Mouse (Mus musculus) left cerebral cortex, adult 9 months (tissue): ENCODE data around the gene Txk.

Source experiments
- DNase-seq, 2 experiments: peaks; one replicate each; pipeline ENCODE4 v3.0.0; 2022; ENCODE audit warnings: low spot score in 2 of 2

The Txk gene

DNA sequence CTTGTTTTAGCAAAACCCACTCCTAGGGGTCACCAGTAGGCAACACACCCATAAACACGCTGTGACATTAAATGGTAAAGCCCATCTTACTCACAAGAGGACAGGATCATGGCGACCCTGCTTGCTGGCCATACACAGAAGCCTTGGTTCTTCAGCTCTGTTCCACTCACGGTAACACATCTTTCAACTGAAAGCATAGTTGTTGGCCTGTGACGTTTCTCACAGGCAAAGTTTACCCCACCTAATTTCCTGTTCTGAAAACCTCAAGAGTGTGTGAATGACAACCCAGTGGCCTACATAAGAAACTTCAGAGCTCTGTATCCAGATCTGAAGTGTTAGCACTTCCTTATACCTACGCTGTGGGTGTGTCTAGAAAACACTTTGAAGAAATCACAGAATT lies at the start of gene Txk:
Txk (minus strand) TSS at position 193 of the 400 bp plus-strand sequence.
- DNase-seq = no peak

DNA sequence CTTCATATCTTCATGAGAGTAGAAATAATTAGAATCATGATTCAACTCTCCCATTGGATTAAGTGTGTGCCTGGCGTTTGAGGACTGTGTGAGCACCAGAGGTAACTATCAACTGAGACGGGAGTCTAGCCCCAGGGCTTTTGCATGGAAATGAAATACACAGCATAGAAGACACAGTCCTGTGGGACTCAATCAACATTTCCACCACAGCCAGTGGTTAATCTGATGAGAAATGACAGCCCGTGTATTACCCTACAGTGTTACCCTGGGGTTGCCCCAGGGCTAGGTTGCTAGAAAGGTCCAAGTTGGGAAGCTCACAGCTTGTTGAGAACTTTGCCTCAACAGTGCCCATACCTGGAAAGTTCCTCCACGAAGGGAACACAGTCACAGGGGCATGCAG lies 46.0 kb upstream of the Txk start:
- no peak for DNase-seq

DNA sequence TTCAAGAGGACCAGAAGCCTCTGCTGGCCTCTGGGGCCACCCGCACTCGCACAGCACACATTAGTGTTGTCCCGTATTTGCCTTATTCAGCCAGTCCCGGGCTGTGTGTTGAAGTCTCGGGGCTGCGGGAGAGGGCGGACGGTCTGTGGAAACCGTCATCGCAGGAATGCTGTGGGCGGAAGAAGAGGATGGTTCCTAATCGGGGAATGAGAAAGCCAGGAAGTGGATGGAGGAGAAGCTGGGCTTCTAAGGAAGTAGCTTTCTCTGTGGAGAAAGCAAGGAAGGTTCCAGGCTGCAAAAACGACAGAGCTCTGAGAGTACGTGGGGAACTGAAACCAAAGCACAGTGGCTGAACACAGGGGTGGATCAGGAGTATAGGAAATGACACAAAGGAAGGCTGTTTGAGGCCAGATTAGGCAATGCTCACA lies 43.6 kb upstream of the Txk start:
- DNase-seq = no peak

DNA sequence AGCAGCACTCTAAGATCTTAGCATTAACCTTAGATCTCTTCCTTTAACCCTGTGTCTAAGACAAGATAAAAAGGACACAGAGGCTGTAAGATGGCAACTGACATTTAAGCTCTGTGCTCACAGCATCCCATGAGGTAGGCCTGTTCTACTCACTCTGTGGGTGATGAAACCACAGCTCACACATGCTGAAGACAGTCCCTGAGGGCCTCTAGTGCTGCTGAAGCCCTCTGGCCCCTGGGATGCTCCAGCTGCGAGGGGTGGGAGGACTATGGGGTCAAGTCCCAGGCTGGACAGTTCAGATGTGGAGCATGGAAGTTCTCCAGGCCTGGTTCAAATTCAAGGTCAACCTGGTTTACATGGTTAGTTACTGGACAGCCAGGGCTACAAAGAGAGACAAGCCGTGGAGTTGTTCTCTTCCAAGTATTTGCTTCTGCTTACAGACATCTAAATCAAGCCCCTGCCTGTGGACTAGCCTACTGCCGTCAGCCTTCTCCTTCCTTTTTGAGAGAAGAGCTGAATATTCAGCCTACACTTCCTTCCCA lies 40.8 kb upstream of the Txk start:
- DNase-seq = no peak

DNA sequence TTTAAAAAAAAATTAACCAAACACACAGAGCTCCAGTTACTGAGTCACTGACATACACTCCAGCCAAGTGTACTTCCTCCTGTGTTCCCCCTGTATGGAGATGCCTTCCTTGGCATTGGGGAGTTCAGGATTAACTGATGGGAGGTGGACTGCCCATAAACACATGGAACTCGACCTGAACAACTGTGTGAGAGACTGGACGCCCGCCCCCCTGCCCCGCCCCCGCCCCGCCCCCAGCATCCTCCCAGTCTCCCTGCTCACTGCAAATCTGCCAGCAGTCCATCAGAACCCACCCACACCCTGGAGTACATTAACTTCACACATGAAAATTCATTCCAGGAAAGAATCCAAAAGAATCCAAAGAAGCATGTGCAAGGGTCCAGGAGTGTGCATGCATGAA lies 39.2 kb upstream of the Txk start:
- DNase-seq = no peak

DNA sequence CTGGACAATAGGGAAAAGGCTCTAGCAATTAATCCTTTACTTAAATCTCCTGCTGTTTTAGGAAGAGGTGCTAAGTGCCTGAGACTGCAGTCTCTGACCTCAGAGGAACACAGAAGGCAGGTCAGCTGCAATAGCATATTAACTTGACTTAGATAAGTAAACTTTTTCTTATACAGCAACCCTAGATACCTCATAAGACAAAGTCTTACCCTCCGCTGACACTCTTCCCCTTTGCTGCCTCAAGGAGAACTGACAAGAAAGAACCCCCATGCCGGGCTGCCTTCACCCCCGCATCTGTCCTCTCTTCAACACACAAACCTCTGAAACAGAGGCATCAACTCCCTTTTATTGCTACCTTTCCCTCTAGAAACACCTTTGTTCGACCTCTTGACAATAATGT lies 38.8 kb upstream of the Txk start:
- no peak for DNase-seq

DNA sequence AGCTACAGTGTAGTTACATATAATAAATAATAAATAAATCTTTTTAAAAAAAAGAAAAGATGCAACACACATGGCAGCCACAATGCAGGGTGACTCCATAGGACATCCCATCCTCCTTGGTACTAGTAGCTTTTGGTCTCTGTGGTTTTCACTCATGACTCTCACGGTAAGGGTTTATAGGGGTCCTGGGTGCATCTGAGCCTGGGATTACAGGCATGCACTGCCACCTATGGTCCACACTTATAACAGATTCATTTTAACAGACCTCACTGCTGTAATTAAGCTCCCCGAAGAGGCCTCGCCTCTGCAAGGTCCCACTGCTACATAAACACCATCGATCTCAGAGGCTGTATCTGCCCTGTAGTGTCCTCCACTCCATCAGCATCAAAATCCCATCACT lies 32.9 kb upstream of the Txk start:
- no peak for DNase-seq

DNA sequence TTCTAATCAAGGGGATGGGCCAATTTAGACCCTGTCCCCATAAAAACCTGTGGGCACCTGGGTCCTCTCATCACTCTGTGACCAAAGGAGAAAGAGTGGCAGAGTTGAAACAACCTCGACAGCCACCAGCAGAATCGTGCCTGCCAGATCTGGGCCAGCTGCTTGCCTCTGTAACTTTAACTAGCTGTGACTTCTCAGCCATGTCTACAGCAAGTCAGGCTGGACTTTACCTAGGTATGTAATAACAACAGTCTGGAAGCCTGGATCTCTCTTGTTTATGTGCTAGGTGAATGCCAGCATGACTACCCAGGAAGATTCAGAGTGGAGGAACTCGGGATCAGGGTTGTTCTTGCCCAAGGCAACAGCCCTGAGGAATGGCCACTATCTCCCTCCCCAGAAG lies 32.1 kb upstream of the Txk start:
- no peak for DNase-seq

DNA sequence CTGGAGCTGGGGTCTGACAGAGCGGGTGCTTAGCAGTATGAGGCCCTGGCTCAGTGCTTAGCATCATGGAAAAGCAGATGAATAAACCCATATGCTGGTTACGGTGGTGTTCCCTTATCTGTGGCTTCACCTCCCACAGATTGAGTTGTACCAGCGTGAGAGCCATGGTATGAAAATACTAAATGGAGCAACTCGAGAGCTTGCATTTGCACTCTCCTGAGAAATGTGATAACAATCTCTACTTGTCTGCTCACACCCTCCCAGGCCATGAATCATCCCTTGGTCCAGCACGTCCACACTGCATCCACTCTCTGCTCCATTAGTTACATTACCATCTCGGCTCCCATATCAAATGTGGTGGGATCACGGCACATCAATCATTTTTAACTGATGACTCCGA lies 31.4 kb upstream of the Txk start:
- peak in 1 of 2 experiments; percentile 51 for DNase-seq

DNA sequence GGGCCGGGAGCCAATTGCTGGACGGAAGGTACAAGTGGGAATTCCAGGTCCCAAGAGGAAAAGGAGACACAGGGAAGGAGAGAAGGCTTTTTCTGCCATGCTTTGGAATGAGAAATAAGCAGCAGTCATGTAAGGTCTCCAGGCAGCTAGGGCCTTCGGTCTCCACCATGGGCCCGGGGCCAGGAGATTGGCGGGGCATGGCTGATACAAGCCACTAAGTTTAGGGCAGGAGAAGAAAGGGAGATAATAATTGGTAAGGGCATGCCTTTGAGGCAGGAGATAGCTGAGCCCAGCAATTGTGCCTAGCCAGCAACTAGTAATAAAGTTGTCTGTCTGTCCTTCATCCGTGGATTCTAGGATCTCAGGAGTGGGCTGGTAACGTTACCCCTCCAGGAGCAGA lies 30.5 kb upstream of the Txk start:
- DNase-seq = no peak

DNA sequence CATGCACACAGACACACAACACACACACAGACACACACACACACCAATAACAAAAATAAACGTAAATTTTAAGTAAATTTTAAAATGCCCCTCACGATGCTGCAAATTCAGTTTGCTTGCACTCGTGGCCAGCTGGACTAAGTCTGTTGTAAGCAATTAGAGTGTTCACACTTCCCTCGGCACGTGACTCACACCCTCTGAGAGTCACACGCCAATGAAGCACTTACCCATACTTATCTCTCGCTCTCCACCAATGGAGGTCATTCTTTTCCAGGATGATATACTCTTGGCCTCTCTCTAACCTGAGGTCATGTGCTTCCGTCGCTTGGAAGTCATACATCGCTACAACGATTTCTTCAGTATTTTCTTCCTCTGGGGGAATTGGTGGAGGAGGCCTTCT lies 29.2 kb upstream of the Txk start:
- DNase-seq = no peak

DNA sequence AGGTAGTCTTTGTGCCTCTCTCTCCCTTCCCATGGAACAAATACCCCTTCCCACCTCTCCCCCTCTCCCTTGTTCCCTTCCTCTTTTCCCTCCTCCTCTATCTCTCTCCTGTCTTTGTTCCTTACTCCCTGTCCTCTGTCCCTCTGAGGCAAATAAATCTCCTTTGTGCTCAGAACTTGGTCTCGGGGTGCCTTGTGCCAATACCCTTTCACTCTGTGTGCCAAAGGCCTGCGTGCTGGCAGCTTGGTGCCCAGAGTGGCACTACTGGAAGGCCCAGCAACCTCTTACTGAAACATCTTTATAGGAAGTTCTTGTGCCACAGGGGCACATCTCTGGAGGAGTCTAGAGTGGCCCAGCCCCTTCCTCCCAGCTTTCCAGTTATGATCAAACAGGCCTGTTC lies 24.0 kb upstream of the Txk start:
- DNase-seq = no peak

DNA sequence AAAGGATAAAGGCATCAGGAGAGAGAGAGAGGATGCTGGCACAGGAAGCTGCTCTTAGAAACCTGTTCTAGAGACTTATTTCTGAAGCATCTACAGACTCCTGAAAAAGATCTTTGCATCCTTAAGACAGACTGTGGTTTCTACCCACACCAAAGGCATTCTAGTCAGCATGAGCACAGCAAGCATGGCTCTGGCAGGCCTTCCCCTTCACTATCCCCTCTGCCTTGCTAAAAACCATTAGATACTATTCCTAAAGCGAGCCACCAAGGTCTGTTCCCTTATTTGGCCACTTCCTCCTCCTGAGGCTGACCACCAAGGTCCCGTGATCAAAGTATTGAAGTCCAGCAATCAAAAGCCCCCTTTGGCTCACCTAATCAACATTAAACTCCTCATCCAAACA lies 23.6 kb upstream of the Txk start:
- DNase-seq = no peak

DNA sequence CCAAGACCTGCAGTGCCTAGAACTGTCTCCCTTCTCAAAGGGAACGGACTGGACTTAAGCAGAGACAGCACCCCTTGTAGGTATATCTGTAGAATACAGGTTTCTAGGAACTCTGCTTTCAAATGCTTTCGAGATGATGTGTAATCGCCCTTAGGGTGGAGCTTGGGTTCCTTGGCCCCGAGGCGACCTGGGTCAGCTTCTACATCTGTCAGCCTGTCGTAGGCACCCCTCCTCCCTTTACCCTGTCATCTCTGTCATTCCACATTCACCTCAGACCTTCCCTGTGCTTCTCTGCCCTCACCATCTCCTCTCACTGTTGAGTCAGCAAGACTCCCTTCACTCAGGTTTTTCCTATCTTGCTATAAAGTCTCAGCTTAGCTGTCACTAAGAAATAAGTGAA lies 17.3 kb upstream of the Txk start:
- DNase-seq = no peak

DNA sequence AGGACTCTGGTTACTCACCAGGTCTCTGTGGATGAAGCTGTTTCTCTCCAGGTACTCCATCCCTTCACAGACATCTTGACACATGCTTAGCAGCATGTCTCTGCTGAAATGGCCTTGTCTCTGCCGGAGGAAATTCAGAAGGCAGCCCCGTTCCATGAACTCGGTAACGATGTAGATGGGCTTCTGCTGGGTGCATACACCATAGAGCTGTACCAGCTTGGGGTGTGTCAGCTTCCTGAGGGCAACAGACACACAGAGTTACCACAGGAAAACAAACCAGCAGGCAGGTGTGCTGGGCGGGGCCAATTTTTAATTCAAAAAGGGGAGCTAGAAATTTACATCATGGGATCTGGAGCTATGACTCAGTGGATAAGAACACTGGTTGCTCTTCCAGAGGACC lies 11.0 kb upstream of the Txk start:
- no peak for DNase-seq

DNA sequence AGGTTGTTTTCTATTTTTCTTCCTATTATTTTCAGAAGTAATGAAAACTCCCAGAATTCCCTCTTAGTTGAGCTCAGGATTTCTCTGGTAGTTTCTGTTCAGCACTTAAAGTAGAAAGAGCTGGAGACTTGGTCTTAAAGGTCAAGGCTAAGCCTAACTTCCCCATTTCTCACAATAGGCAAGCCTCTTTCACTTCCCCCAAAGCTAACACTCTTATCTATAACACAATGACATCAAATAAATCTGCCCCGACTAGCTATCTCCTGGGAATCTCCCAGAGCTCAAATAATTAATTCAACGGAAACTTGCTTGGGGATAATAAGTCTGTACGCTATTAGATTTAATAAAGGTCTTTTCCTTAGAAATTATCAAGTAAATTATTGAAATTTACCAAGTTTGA lies 10.4 kb upstream of the Txk start:
- DNase-seq = no peak

DNA sequence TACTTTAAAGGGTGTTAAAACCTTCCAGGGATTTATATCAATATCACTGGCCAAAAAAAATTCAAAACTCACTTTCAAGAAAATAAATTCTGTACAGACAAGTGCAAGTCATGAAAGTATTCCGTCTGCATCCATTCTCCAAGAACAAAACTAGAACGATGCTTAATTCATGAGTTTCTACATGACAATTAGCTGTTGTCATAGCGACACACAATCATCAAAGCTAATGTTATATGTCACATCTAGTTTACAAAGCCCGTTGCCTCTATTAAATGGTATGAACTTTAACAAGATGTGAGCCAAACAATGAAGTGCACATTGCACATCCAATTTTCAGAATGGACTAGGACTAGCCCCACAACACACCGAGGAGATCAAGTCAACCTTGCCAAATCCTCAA lies 9.2 kb upstream of the Txk start:
- no peak for DNase-seq

DNA sequence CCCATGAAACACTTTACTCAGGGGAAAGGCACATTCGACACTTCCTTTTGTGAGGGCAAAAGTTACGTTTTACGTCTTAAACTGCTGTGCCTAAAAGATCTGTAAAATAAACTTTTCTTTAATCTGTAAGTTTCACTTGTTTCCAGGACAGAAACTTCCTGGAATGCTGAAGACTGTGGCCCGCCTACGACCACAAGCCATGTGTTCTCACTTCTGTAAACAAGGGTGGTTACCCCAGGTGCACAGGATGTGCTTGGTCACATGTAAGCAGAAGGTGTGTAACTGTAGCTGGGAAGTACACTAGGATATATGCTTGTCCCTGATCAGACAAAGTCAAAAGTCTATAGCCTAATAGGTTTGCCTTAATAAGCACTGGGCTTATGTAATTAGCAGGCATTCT lies 8.7 kb upstream of the Txk start:
- no peak for DNase-seq

DNA sequence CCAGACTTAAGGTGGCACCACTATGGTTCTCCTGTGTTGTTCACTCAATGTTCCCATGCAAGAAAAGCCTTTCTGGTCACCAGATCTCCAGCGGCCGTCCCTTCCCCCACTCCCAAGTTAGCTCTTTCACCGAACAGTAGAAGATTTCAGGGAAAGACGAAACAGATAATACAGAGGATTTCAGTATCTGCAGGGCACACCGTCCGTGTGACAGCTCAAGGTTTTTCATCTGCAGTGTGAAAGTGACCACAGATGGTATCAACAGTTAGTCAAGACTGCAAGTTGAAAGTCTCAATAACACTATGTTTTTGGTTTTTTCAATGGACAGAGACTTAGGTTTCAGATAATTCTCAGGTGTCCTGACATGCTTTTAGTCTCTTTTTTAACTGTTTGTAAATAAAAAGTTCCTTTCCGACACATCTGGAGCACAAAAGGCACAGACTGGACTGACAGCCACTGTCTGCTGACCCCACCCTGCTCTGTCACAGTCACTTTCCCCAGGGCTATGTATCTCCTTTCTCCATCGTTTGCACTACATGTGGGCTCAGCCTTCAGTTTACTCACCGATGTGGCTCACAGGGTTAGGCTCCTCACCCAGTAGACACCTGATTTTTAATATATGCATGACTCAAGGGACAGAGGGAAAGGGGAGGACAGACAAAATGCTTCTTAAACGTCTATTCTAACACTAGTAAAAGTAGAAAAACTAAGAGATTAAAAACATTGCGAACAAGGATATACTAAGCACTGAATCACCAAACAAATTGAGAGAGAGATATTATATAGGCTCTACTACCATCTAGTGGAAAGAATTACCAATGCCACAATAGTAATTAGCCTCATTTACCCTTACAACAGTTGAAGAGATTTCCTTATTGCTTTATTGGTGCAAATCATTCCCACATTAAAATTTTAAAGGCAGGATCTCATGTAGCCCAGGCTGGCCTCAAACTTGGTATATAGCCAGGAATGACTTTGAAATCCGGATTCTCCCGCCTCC lies 6.6 kb upstream of the Txk start:
- no peak for DNase-seq

DNA sequence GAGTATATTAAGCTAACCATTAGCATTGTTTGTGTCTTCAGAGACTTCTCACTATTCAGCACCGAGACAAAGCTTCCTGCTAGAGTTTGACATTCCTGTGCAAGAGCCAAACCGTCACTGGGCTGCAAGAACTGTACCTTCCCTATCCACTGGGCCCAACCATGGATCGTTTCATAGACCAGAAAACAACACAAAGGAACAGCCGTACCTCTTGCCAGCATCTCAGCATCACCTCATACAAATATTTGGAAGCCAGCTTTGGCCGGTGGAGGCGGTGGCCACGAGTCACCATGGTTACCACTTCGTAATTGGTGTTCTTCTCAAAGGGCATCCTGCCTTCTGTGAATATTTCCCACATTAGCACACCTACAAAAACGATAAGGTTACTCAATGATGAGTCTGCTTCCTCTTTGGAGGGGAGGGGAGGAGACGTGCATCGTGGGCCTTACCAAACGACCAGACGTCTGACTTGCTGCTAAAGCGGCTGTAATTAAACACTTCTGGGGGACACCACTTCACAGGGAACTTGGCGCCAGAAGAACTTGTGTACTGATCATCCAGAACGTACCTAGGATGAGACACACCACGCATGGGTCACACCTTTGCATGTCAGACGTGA lies 4.7 kb upstream of the Txk start:
- no peak for DNase-seq

DNA sequence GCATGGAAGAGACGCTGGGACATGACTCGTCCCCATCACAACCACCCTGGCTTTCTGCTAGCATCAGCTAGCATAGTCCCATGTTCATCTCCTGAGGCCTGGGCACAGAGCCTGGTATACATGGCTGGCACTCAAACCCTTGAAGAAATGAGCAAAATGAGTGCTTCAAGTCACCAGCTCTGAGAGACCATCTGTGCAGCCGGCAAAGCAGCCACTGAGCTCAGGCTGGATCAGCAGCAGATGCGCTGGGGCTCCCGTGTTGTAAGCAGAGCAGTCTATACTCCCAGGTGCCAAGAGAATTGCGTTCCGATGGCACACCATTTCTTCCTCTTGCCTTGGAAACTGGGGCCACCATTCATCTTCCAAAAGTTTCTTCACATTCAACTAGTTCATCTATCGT lies 3.4 kb upstream of the Txk start:
- DNase-seq = peak; percentile 27 to 78

DNA sequence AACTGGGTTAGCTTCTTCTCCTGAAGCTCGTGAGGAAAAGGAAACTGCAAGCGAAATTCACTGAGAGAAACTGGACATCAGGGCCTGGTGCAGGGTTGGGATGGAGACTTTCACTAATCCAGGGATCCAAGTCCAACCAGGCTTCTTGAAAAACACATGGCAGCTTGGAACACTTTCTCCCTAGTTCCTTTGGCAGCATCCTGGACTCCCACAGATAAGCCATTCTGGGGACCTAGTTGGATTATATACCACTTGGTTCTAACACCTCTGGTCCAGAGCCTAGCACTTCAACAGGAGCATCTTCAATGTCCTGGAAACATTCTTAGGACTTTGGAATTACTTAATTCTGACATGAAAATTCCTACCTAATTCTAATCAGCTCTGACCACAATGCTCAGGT lies 2.5 kb upstream of the Txk start:
- no peak for DNase-seq
